Mouse (Mus musculus): ENCODE measurements at regions not wholly inside any gene's neighbourhood (a gene's known extent, or its start where the extent isn't known, plus 50 kb on each side); places are given as distances from the start of the nearest gene placed in this dataset.
A peak's percentile ranks its signal among the peaks of the same experiment; 100 is the strongest.
"Not testable (repeated sequence)": the region's sequence is repeated elsewhere in the genome, so short reads cannot be mapped to it uniquely, and the experiment has no call there.

GRCm38 (mm10) chr8:88906244-88906643 is 137.7 kb downstream of the Sall1 start:
- DNase-seq (ENCODE audit: low read depth, low spot score) = no peak

DNA sequence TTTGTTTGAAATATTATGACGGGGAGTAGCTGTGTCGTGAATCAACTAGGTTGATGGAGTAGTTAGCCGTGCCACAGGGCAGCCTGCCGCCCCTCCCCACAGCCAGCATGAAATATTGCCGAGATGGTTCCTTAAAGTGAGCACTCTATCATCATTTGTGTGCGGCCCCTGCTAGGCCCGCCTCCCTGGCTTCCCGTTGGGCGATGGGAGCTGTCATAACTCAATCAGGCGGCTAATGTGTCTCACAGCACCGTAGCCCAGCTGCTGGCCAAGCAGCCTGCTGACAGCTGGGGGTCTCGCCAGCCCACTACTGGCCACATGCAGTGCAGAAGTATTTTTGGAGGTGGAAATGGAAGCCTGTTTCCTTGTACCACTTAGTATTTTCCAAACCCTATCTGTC is 140.9 kb downstream of the Sall1 start:
- no peak for DNase-seq (ENCODE audit: low read depth, low spot score)

DNA sequence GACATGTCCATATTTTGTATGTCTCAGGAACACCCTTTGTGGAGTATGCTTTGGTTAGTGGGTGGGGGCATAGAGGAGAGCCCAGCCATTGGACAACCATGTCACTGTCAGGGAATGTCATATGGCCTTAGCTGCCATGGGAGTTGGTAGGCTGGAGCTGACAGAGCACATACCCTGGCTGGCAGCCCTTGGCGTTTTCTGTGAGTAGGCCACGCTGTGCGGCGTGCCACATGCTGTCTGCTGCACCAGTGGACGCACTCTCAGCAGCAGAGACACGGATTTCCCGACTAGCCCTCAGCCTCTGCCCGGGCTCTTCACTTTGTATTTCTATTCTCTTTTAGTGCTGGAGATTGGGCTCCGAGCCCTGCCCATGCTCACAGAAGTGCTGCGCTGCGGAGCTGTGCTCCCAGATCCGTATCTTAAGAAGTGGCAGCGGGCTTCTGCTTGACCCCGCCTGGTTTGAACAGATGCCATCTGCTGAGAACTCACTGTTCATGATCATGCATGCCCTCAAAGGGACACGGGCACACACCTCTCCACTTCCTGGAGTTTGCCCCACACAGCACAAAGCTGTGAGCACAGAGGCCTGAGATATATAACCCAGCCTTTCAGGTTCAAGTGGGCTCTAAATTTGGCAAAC is 160.1 kb downstream of the Sall1 start:
- DNase-seq (ENCODE audit: low read depth, low spot score) = no peak

GRCm38 (mm10) chr8:88879857-88880256 is 164.1 kb downstream of the Sall1 start:
- no peak for DNase-seq (ENCODE audit: low read depth, low spot score)

GRCm38 (mm10) chr8:88877921-88878320 is 166.0 kb downstream of the Sall1 start:
- no peak for DNase-seq (ENCODE audit: low read depth, low spot score)

GRCm38 (mm10) chr8:88862846-88863455 is 166.1 kb downstream of the Cyld start:
- DNase-seq (ENCODE audit: low read depth, low spot score) = no peak

- DNase-seq (ENCODE audit: low read depth, low spot score) = no peak
These were observed 160.4 kb downstream of the Cyld start for GRCm38 (mm10) chr8:88857216-88857615.

GRCm38 (mm10) chr8:88853200-88853599 is 156.4 kb downstream of the Cyld start:
- no peak for DNase-seq (ENCODE audit: low read depth, low spot score)

DNA sequence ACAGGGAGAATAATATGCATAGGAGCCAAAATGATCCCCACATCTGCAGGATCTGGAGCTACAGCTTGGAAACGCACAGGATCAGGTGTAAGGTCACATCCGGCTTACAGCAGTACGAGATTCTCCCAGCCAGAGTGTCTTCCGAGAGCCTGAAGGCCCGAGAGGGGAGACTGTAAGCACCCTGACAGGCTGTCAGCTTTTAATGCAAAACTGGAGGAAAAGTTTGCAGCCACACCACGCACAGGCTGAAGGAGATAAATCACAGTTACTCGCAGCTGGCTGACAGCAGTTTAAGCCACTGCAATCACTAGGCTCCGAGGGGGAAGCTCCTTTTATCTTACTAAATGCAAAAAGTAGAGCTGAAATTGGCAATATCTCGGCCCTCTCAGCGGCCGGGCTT is 149.1 kb downstream of the Cyld start:
- DNase-seq (ENCODE audit: low read depth, low spot score) = no peak

DNA sequence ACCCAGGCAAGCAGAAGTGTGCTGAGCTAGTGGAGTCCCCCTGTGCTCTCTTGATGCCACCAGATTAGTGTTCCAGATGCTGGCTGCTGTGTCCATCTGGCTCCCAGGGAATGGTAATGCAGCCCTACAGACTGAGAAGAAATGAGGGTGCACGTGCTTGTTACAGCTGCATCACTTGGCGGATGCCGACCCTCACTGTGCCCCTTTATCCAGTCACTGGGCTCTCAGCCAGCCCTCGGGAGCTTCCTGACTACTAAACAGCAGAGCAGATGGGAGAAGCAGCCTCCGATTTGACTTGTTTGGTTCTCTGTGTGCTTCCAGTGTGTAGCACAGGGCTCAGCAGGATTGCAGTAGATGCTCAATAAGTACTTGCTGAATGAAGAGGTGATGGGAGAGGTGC is 147.5 kb downstream of the Cyld start:
- DNase-seq (ENCODE audit: low read depth, low spot score) = no peak

- no peak for DNase-seq (ENCODE audit: low read depth, low spot score)
These were observed 145.6 kb downstream of the Cyld start for GRCm38 (mm10) chr8:88842451-88842850.

DNA sequence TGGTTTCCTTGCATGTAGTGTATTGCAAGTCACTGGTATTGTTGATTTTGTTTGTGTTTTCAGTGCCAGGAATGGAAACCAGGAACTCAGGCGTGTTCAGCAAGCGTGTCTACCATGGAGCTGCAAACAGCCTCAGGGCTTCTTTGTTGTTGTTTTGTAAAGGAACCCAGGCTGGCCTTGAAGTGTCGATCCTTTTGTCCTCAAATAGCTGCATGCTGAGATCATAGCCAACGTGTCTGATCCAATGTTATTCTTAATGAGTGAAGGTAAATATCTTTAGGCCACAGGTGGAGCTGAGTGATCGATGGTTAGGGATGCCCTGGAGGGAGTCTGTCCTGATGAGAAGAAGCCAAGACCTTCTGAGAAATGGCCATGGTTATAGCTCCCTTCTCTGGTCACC is 143.3 kb downstream of the Cyld start:
- peak; percentile 73 for DNase-seq (ENCODE audit: low read depth, low spot score)

GRCm38 (mm10) chr8:88835756-88836291 is 139.0 kb downstream of the Cyld start:
- DNase-seq (ENCODE audit: low read depth, low spot score) = peak; percentile 94

DNA sequence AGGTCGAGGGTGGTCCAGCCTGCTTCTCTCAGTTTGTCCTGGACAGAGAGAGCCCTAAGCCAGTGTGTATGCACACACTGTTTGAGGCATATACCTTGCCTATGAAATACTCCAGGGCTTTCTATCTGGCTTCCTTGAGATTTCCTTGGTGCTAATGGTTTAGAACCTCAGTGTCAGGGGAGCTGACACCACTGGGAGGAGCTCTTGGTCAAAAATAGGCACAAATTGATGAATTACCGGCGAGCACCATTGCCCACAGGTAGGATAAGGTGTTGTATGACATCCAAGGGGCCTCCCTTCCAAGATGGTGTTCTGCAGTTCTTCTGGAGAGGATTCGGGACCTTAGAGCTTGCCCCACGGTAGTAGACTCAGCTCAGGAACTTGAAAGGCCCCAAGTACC is 129.0 kb downstream of the Cyld start:
- no peak for DNase-seq (ENCODE audit: low read depth, low spot score)

- peak; percentile 73 for DNase-seq (ENCODE audit: low read depth, low spot score)
These were observed 127.1 kb downstream of the Cyld start for GRCm38 (mm10) chr8:88823931-88824330.

- no peak for DNase-seq (ENCODE audit: low read depth, low spot score)
These were observed 123.5 kb downstream of the Cyld start for GRCm38 (mm10) chr8:88820275-88820850.

DNA sequence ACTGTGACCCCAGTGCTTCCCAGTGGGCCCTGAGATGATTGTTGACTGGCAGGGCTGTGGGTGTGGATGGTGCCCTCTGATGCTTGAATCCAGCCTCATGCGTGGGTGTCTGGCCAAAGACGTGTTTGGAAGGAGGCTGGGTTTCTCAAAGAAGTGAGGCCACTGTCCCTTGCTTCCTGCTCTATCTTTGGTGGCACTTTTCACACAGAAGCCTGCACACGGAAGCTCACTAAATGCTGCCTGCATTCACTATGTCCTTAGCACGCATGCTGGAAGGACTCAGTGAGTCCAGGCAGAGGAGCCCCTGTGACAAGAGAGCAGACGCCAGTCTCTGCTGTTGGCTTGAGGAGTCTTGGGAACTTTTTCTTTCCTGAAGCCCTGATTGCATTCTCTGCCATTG is 119.6 kb downstream of the Cyld start:
- no peak for DNase-seq (ENCODE audit: low read depth, low spot score)

DNA sequence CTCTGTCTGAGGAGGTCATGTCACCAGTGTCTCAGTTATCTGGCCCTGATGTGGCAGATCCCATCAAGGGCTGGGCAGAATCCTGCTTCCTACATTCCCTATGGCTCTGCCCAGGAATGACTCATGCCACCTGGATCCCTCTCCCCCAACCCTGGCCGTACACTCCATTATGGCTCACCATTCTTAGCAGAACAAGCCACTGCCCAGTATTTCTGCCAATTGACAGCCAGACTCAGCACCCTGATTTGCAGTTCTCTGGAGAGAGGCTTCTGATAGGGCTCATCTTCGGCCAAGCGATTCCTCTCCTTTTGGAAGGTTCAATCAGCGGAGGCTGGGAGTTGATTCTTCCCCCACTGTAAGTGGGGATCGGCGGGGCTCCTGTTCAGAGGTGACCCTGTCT is 117.4 kb downstream of the Cyld start:
- no peak for DNase-seq (ENCODE audit: low read depth, low spot score)

DNA sequence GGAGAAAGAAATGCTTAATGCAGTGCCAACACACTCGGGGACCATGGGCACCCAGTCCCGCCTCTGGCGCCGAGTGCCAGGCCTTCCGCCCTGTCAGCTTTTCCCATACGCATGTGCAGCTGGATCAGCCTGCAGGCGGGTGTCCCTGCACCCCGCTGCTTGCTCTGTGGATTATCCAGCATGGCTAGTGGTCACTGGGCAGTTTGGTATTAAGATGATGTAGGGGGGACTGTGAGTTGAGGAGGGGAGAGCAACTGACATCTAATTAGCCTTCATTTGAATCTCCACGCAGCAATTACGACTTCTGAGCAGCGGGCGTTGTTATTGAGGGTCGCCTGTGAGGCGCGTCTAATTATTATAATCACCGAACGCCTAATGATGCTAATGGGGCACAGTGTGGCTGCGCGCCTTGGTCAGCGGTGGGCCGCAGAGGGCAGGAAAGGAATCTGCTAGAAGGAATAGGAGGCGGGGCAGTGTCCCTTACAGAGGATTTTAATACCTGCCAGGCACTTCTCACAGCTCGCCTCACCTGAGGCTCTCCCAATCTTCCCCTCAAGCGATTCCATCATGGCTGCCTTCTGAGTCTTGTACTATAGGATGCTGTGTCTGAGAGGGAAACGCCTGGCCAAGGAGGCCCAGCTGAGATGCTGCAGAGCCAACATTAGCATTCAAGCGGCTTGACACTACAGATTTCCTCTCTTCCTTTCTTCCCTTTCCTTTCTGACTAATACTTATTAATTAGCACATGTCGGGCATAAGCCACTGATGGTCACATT is 116.3 kb downstream of the Cyld start:
- no peak for DNase-seq (ENCODE audit: low read depth, low spot score)

DNA sequence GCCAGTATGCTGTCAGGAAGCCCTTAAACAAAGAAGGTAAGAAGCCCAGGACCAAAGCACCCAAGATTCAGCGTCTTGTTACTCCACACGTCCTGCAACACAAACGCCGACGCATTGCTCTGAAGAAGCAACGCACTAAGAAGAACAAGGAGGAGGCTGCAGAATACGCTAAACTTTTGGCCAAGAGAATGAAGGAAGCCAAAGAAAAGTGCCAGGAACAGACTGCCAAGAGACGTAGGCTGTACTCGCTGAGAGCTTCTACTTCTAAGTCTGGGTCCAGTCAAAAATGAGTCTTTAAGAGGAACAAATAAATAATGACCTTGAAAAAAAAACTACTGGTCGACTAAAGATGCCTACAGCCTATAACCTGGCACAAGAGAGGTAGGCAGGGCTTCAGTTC is 110.0 kb downstream of the Cyld start:
- not testable (repeated sequence) for DNase-seq (ENCODE audit: low read depth, low spot score)

Data from ZHBTc4 (cell line).